Mouse (Mus musculus): ENCODE data around the gene AC161166.1.

AC161166.1 gene

GRCm38 (mm10) chr7:24512355-24512754, at the start of gene AC161166.1:
Gene AC161166.1 (minus strand): TSS chr7:24512455.
- no peak for DNase-seq

- DNase-seq = no peak
Observed at GRCm38 (mm10) chr7:24561450-24561849, 49.2 kb upstream of the AC161166.1 start.

- DNase-seq = no peak
Observed at GRCm38 (mm10) chr7:24555786-24556185, 43.5 kb upstream of the AC161166.1 start.

- DNase-seq = peak; percentile 41
Observed at GRCm38 (mm10) chr7:24551985-24552759, 39.9 kb upstream of the AC161166.1 start.

GRCm38 (mm10) chr7:24547534-24548036, 35.3 kb upstream of the AC161166.1 start:
- no peak for DNase-seq

- DNase-seq = peak; percentile 100
Observed at GRCm38 (mm10) chr7:24546634-24547389, 34.6 kb upstream of the AC161166.1 start.

GRCm38 (mm10) chr7:24546068-24546614, 33.9 kb upstream of the AC161166.1 start, which contains the start of the genes Pinlyp and Xrcc1:
Gene Pinlyp (minus strand): TSS chr7:24546118.
Gene Xrcc1 (plus strand): TSS chr7:24546289.
- no peak for DNase-seq

- DNase-seq = no peak
Observed at GRCm38 (mm10) chr7:24544506-24544905, 32.3 kb upstream of the AC161166.1 start.

GRCm38 (mm10) chr7:24539686-24540085, 27.4 kb upstream of the AC161166.1 start:
- no peak for DNase-seq

- no peak for DNase-seq
Observed at GRCm38 (mm10) chr7:24538701-24539100, 26.4 kb upstream of the AC161166.1 start.

- peak; percentile 27 for DNase-seq
Observed at GRCm38 (mm10) chr7:24538154-24538553, 25.9 kb upstream of the AC161166.1 start.

GRCm38 (mm10) chr7:24537591-24537990, 25.3 kb upstream of the AC161166.1 start:
- DNase-seq = no peak

- DNase-seq = no peak
Observed at GRCm38 (mm10) chr7:24537081-24537480, 24.8 kb upstream of the AC161166.1 start.

GRCm38 (mm10) chr7:24534301-24534700, 22.0 kb upstream of the AC161166.1 start:
- DNase-seq = no peak

GRCm38 (mm10) chr7:24533806-24534205, 21.6 kb upstream of the AC161166.1 start:
- DNase-seq = no peak

GRCm38 (mm10) chr7:24533031-24533571, 20.8 kb upstream of the AC161166.1 start:
- no peak for DNase-seq

- DNase-seq = peak; percentile 72
Observed at GRCm38 (mm10) chr7:24531211-24531971, 19.1 kb upstream of the AC161166.1 start.

- DNase-seq = peak; percentile 100
Observed at GRCm38 (mm10) chr7:24530062-24530931, 18.0 kb upstream of the AC161166.1 start, which contains the start of gene Irgq. Gene Irgq (plus strand): TSS chr7:24530689.

- no peak for DNase-seq
Observed at GRCm38 (mm10) chr7:24529580-24529979, 17.3 kb upstream of the AC161166.1 start.

- no peak for DNase-seq
Observed at GRCm38 (mm10) chr7:24528861-24529260, 16.6 kb upstream of the AC161166.1 start.

Measured in lung, postnatal 36 days (tissue).